Mouse (Mus musculus) gastrocnemius, adult 18-20 months (tissue): Measurements from ENCODE around the gene Olfr1513. TPM values are rescaled to one million over a fixed set of nuclear protein-coding genes. Genes with fewer than 3 reads are reported as not detected.
A peak's percentile ranks its signal among the peaks of the same experiment; 100 is the strongest.
"Not testable (repeated sequence)": the region's sequence is repeated elsewhere in the genome, so short reads cannot be mapped to it uniquely, and the experiment has no call there.

Experiments used
- DNase-seq: peaks from one replicate; pipeline ENCODE4 v3.0.0; 2021; ENCODE audit warnings: low spot score
- long read RNA-seq, 2 experiments: library from polyadenylated mRNA; stranded (forward); transcript quantifications; one replicate each; pipeline ENCODE4 v2.0.0; 2021
- total RNA-seq, 2 experiments: library from RNA; stranded (reverse); gene quantifications; 2 replicates each; pipeline ENCODE4 v1.2.3; 2021

Olfr1513 gene
- not detected for total RNA-seq
- long read RNA-seq, experiment 1: 0 reads
- long read RNA-seq, experiment 2: 0 reads

GRCm38 (mm10) chr14:52356308-52356707, at the start of gene Olfr1513:
TSS of gene Olfr1513 (minus strand) at chr14:52356408.
- DNase-seq: no peak

- no peak for DNase-seq
These were observed 41.1 kb upstream of the Olfr1513 start, which contains the start of gene Olfr1511 for GRCm38 (mm10) chr14:52397279-52397678. TSS of gene Olfr1511 (minus strand) at chr14:52397379.

GRCm38 (mm10) chr14:52390084-52390848, 34.1 kb upstream of the Olfr1513 start:
- not testable (repeated sequence) for DNase-seq

- no peak for DNase-seq
These were observed 22.9 kb upstream of the Olfr1513 start, which contains the start of gene Olfr1512 for GRCm38 (mm10) chr14:52379068-52379467. TSS of gene Olfr1512 (minus strand) at chr14:52379168.

GRCm38 (mm10) chr14:52368741-52369140, 12.5 kb upstream of the Olfr1513 start:
- DNase-seq: no peak

- no peak for DNase-seq
These were observed 16.7 kb downstream of the Olfr1513 start for GRCm38 (mm10) chr14:52339512-52339852.

GRCm38 (mm10) chr14:52338751-52339511, 17.3 kb downstream of the Olfr1513 start:
- DNase-seq: peak; percentile 71

GRCm38 (mm10) chr14:52332171-52332570, 24.0 kb downstream of the Olfr1513 start:
- no peak for DNase-seq

GRCm38 (mm10) chr14:52331069-52331750, 25.0 kb downstream of the Olfr1513 start:
- DNase-seq: no peak

GRCm38 (mm10) chr14:52327910-52328812, 28.0 kb downstream of the Olfr1513 start, which contains the start of gene Sall2:
TSS of gene Sall2 (minus strand) at chr14:52328762.
- DNase-seq: no peak

- no peak for DNase-seq
These were observed 28.8 kb downstream of the Olfr1513 start for GRCm38 (mm10) chr14:52327375-52327901.

- DNase-seq: no peak
These were observed 30.3 kb downstream of the Olfr1513 start for GRCm38 (mm10) chr14:52325890-52326289.

GRCm38 (mm10) chr14:52319361-52319760, 36.8 kb downstream of the Olfr1513 start:
- no peak for DNase-seq

- no peak for DNase-seq
These were observed 39.6 kb downstream of the Olfr1513 start for GRCm38 (mm10) chr14:52316441-52317225.

GRCm38 (mm10) chr14:52315792-52316440, 40.3 kb downstream of the Olfr1513 start:
- DNase-seq: peak; percentile 33

GRCm38 (mm10) chr14:52315283-52315780, 40.9 kb downstream of the Olfr1513 start:
- no peak for DNase-seq

- no peak for DNase-seq
These were observed 41.4 kb downstream of the Olfr1513 start for GRCm38 (mm10) chr14:52314808-52315150.

GRCm38 (mm10) chr14:52313931-52314807, 42.0 kb downstream of the Olfr1513 start:
- no peak for DNase-seq
